Mouse (Mus musculus) embryonic facial prominence, embryonic 11.5 days (tissue): ENCODE results near the gene Slc5a10. TPM values are rescaled to one million over a fixed set of nuclear protein-coding genes. Genes with fewer than 3 reads are reported as not detected.

Experiments used
- ATAC-seq: fragments of 200-750 bp; cut with Nextera tagmentation; replicated peaks from 2 replicates; pipeline ENCODE4 v1.8.0; 2017; ENCODE audit warnings: low read depth; ENCODE audit not compliant: insufficient number of reproducible peaks, low FRiP score, low TSS enrichment
- DNase-seq: peaks from one replicate; pipeline ENCODE4 v3.0.0-alpha.2; 2015; ENCODE audit warnings: low spot score
- H3K27ac ChIP-seq: fragments of 300-500 bp; sonication (generic); replicated peaks from 2 replicates; pipeline ENCODE4 v1.5.1; 2014; ENCODE audit warnings: mild to moderate bottlenecking, low read depth, low read length, control low read depth
- H3K27me3 ChIP-seq: fragments of 300-500 bp; sonication (generic); 2 replicates; pipeline ENCODE4 v1.6.1; 2014; ENCODE audit warnings: mild to moderate bottlenecking, low read length, moderate library complexity, mixed read lengths; ENCODE audit not compliant: control insufficient read depth, insufficient read depth
- H3K36me3 ChIP-seq: fragments of 300-500 bp; sonication (generic); replicated peaks from 2 replicates; pipeline ENCODE4 v1.6.1; 2014; ENCODE audit warnings: low read depth, mild to moderate bottlenecking, low read length, moderate library complexity, mixed read lengths; ENCODE audit not compliant: control insufficient read depth, insufficient read depth
- H3K4me1 ChIP-seq: fragments of 300-500 bp; sonication (generic); 2 replicates; pipeline ENCODE4 v1.6.1; 2014; ENCODE audit warnings: low read length, mixed read lengths; ENCODE audit not compliant: control insufficient read depth, insufficient read depth
- H3K4me2 ChIP-seq: fragments of 300-500 bp; sonication (generic); 2 replicates; pipeline ENCODE4 v1.6.1; 2014; ENCODE audit warnings: low read depth, mild to moderate bottlenecking, control low read depth, low read length, moderate library complexity
- H3K4me3 ChIP-seq: fragments of 300-500 bp; sonication (generic); 2 replicates; pipeline ENCODE4 v1.5.1; 2014; ENCODE audit warnings: low read depth, low read length, control low read depth
- H3K9ac ChIP-seq: fragments of 300-500 bp; sonication (generic); replicated peaks from 2 replicates; pipeline ENCODE4 v1.6.1; 2014; ENCODE audit warnings: mild to moderate bottlenecking, control low read depth, low read length
- H3K9me3 ChIP-seq: fragments of 300-500 bp; sonication (generic); replicated peaks from 2 replicates; pipeline ENCODE4 v1.6.1; 2016; ENCODE audit warnings: mild to moderate bottlenecking, low read length, inconsistent platforms, mixed read lengths; ENCODE audit not compliant: control insufficient read depth
- WGBS: fragments of 180-500 bp; shearing (Covaris S2); extraction: QIAGEN DNeasy Blood & Tissue Kit; methylation state at CpG from one replicate; pipeline ENCODE4 v1.1.7; 2014; 5-methylcytosine and 5-hydroxymethylcytosine counted together
- polyA plus RNA-seq: library from polyadenylated mRNA; unstranded; fragments of >200 nt; fragmentation: Nextera tagmentation; extraction: Ambion mirVana; gene quantifications from 2 replicates; pipeline ENCODE4 v1.2.1, GENCODE M21; 2014

The Slc5a10 gene
- polyA plus RNA-seq = not detected in 2 replicates

- no peaks in the 10 kb centered on the region for H3K9me3 ChIP-seq
- H3K4me2 ChIP-seq = no peak within 1 kb of the TSS
- no peaks in the 10 kb centered on the region for H3K27me3 ChIP-seq
- 84% methylated on average over 3 of the region's 3 CpGs for WGBS
- H3K4me1 ChIP-seq = no peaks in the 10 kb centered on the region
- H3K36me3 ChIP-seq = no peaks in the 10 kb centered on the region
- DNase-seq (no peak), ATAC-seq (no peak)
- no peak within 1 kb of the TSS for H3K4me3 ChIP-seq
- H3K27ac ChIP-seq = no peak within 1 kb of the TSS
- H3K9ac ChIP-seq = no peak within 1 kb of the TSS
Measured at GRCm38 (mm10) chr11:61720636-61721035, at the start of gene Slc5a10. Gene Slc5a10, minus strand, starts transcription at chr11:61720826.

- Histone ChIP-seq H3K4me1 (no peaks in the 10 kb centered on the region), H3K27ac (no peak within 1 kb of the TSS), H3K36me3 (no peaks in the 10 kb centered on the region), H3K27me3 (no peaks in the 10 kb centered on the region), H3K4me3 (peak within 1 kb of the TSS; percentile 43), H3K9ac (peak within 1 kb of the TSS; percentile 67), H3K9me3 (no peaks in the 10 kb centered on the region), H3K4me2 (peak within 1 kb of the TSS; percentile 43)
- ATAC-seq (peak; percentile 92), DNase-seq (peak; percentile 99)
- WGBS = under 1% methylated on average over 51 of the region's 51 CpGs
Measured at GRCm38 (mm10) chr11:61761584-61762407, 41.2 kb upstream of the Slc5a10 start, which contains the start of gene Prpsap2. Gene Prpsap2, minus strand, starts transcription at chr11:61762088.

- peak; percentile 7 for DNase-seq
- no peak for ATAC-seq
- Histone ChIP-seq H3K4me2 (no peak overlapping the region), H3K27ac (no peak overlapping the region), H3K4me3 (no peak overlapping the region), H3K9me3 (no peaks in the 10 kb centered on the region), H3K27me3 (no peaks in the 10 kb centered on the region), H3K36me3 (no peaks in the 10 kb centered on the region), H3K4me1 (no peaks in the 10 kb centered on the region), H3K9ac (no peak overlapping the region)
- WGBS = 73% methylated on average over 5 of the region's 5 CpGs
Measured at GRCm38 (mm10) chr11:61760518-61760917, 39.9 kb upstream of the Slc5a10 start.

GRCm38 (mm10) chr11:61757151-61757550 is 36.5 kb upstream of the Slc5a10 start:
- Histone ChIP-seq H3K4me3 (no peak overlapping the region), H3K9ac (no peak overlapping the region), H3K4me1 (no peaks in the 10 kb centered on the region), H3K9me3 (no peaks in the 10 kb centered on the region), H3K36me3 (0 out of 2 replicates have a peak, but pooled peaks cover 2% of the 10 kb centered on the region), H3K4me2 (no peak overlapping the region), H3K27me3 (no peaks in the 10 kb centered on the region), H3K27ac (no peak overlapping the region)
- ATAC-seq = no peak
- WGBS = 82% methylated on average over 2 of the region's 2 CpGs
- DNase-seq = no peak

GRCm38 (mm10) chr11:61751612-61752011 is 31.0 kb upstream of the Slc5a10 start:
- no peak overlapping the region for H3K27ac ChIP-seq
- WGBS = 82% methylated on average over 5 of the region's 5 CpGs
- H3K9ac ChIP-seq = no peak overlapping the region
- H3K36me3 ChIP-seq = peaks cover 2% of the 10 kb centered on the region
- no peak overlapping the region for H3K4me2 ChIP-seq
- H3K9me3 ChIP-seq = no peaks in the 10 kb centered on the region
- H3K27me3 ChIP-seq = no peaks in the 10 kb centered on the region
- peak; percentile 20 for DNase-seq
- ATAC-seq = no peak
- no peak overlapping the region for H3K4me3 ChIP-seq
- no peaks in the 10 kb centered on the region for H3K4me1 ChIP-seq

- H3K4me3 ChIP-seq = no peak overlapping the region
- no peaks in the 10 kb centered on the region for H3K27me3 ChIP-seq
- H3K9ac ChIP-seq = no peak overlapping the region
- no peak overlapping the region for H3K27ac ChIP-seq
- DNase-seq (no peak), ATAC-seq (no peak)
- H3K4me1 ChIP-seq = no peaks in the 10 kb centered on the region
- no peaks in the 10 kb centered on the region for H3K9me3 ChIP-seq
- H3K36me3 ChIP-seq = no peaks in the 10 kb centered on the region; the same call in none of the 2 replicates
- WGBS = 78% methylated on average over 3 of the region's 3 CpGs
- H3K4me2 ChIP-seq = no peak overlapping the region
Measured at GRCm38 (mm10) chr11:61747161-61747560, 26.5 kb upstream of the Slc5a10 start.

- ATAC-seq (no peak), DNase-seq (no peak)
- Histone ChIP-seq H3K4me3 (no peak overlapping the region), H3K27me3 (no peaks in the 10 kb centered on the region), H3K4me2 (no peak overlapping the region), H3K9me3 (no peaks in the 10 kb centered on the region), H3K4me1 (no peaks in the 10 kb centered on the region), H3K9ac (no peak overlapping the region), H3K36me3 (peaks cover 4% of the 10 kb centered on the region), H3K27ac (no peak overlapping the region)
- WGBS = 93% methylated on average over 9 of the region's 9 CpGs
Measured at GRCm38 (mm10) chr11:61745781-61746180, 25.2 kb upstream of the Slc5a10 start.

GRCm38 (mm10) chr11:61744460-61744859 is 23.8 kb upstream of the Slc5a10 start:
- ATAC-seq (no peak), DNase-seq (peak; percentile 21)
- Histone ChIP-seq H3K4me1 (no peaks in the 10 kb centered on the region), H3K9me3 (no peaks in the 10 kb centered on the region), H3K9ac (no peak overlapping the region), H3K27ac (no peak overlapping the region), H3K4me3 (no peak overlapping the region), H3K36me3 (peaks cover 4% of the 10 kb centered on the region), H3K27me3 (no peaks in the 10 kb centered on the region), H3K4me2 (no peak overlapping the region)
- WGBS = 58% methylated on average over 3 of the region's 3 CpGs
